Mouse (Mus musculus) bone marrow, adult 2 months (tissue): Measurements from ENCODE around the gene Sdhaf2.

Experiments used
- CTCF ChIP-seq: fragments of 200-500 bp; IDR thresholded peaks from 2 replicates; pipeline ENCODE4 v1.5.1; 2011; ENCODE audit warnings: low read length, control low read depth; ENCODE audit not compliant: control insufficient read depth, insufficient read depth
- POLR2A ChIP-seq: fragments of 200-500 bp; IDR thresholded peaks from 2 replicates; pipeline ENCODE4 v1.6.1; 2011; ENCODE audit warnings: low read depth, mild to moderate bottlenecking, control low read depth, low read length, borderline replicate concordance; ENCODE audit not compliant: control insufficient read depth

GRCm38 (mm10) chr19:10557430-10557829, 31.5 kb upstream of the Sdhaf2 start:
- TF ChIP-seq CTCF = no peak
- no peak for TF ChIP-seq POLR2A
